Mouse (Mus musculus): Measurements from ENCODE around the gene Icam5.

DNA sequence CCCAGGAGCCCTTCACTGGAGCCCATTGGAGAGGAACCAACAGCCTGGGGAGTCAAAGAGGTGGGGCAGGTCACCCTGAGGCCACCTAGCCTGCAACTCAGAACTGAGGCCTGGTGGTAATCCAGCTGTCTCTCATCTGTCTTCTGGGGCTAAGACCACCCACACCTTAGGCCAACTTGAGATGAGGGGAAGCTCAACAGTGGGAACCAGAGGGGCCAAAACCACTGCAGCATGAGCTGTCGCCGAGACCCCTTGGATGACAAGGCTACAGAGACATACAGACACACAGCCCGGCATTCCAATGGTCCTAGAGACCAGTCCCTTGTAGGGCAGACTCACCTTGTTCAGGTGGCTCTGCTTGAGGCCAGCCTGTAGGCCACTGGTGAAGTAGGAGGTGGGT lies 43.8 kb downstream of the Icam5 start:
- TF ChIP-seq CTCF (IDR thresholded peaks at IDR 0.05; ENCODE audit: low read depth, low read length) (no peak), POLR2A (IDR thresholded peaks at IDR 0.05; ENCODE audit: borderline replicate concordance, low read depth, low read length) (no peak)

Data from bone marrow macrophage, adult 2 months (primary cell).